Mouse (Mus musculus): ENCODE data around the gene Syt1. TPM values are rescaled to one million over a fixed set of nuclear protein-coding genes. Genes with fewer than 3 reads are reported as not detected.

Syt1 gene
- polyA plus RNA-seq, 1 experiment from 2014 or later: 1.4 TPM

DNA sequence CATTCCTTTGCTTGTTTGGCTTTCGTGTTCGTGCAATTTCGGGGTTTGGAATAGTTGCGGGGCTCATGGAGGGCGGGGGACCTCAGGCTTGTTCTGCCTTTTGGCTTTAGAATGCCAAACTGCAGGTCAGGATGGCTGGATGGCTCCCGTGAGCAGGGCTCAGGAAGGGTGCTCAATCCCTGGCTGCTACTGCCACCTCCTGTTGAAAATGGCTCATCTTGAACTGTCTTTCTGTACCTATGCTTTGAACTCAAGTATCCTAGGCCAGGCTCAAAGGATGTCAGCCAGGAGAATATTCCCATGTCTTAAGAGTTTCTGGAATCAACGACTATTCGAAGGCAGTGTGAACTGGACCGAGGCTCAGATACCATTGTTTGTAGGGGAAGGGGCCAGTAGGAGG, 473.1 kb downstream of the Syt1 start:
- H3K36me3 ChIP-seq: no peaks in the 10 kb centered on the region
- no peak overlapping the region for H3K4me2 ChIP-seq
- H3K27me3 ChIP-seq: no peaks in the 10 kb centered on the region
- no peak overlapping the region for H3K4me3 ChIP-seq (replicated peaks)
- WGBS: 68% methylated on average over 9 of the region's 9 CpGs
- no peak overlapping the region for H3K9ac ChIP-seq (replicated peaks)
- no peaks in the 10 kb centered on the region for H3K4me1 ChIP-seq (replicated peaks)
- no peak for ATAC-seq (ENCODE audit: insufficient number of reproducible peaks, insufficient read depth, low FRiP score, low TSS enrichment, low read depth)
- no peak overlapping the region for H3K27ac ChIP-seq
- H3K9me3 ChIP-seq: no peaks in the 10 kb centered on the region

- Histone ChIP-seq H3K4me2 (no peak overlapping the region), H3K4me3 (replicated peaks) (no peak overlapping the region), H3K9me3 (no peaks in the 10 kb centered on the region), H3K36me3 (no peaks in the 10 kb centered on the region), H3K4me1 (replicated peaks) (no peaks in the 10 kb centered on the region), H3K27ac (no peak overlapping the region), H3K9ac (replicated peaks) (no peak overlapping the region), H3K27me3 (no peaks in the 10 kb centered on the region)
- WGBS: 64% methylated on average over 5 of the region's 5 CpGs
- ATAC-seq (ENCODE audit: insufficient number of reproducible peaks, insufficient read depth, low FRiP score, low TSS enrichment, low read depth): no peak
Measured at GRCm38 (mm10) chr10:108535922-108536321, 474.9 kb downstream of the Syt1 start.

- Histone ChIP-seq H3K4me3 (replicated peaks) (no peak overlapping the region), H3K9me3 (no peaks in the 10 kb centered on the region), H3K4me2 (no peak overlapping the region), H3K36me3 (no peaks in the 10 kb centered on the region), H3K27me3 (no peaks in the 10 kb centered on the region), H3K4me1 (replicated peaks) (no peaks in the 10 kb centered on the region), H3K27ac (no peak overlapping the region), H3K9ac (replicated peaks) (no peak overlapping the region)
- no peak for ATAC-seq (ENCODE audit: insufficient number of reproducible peaks, insufficient read depth, low FRiP score, low TSS enrichment, low read depth)
- 83% methylated on average over 4 of the region's 4 CpGs for WGBS
Measured at GRCm38 (mm10) chr10:108534112-108534511, 476.7 kb downstream of the Syt1 start.

DNA sequence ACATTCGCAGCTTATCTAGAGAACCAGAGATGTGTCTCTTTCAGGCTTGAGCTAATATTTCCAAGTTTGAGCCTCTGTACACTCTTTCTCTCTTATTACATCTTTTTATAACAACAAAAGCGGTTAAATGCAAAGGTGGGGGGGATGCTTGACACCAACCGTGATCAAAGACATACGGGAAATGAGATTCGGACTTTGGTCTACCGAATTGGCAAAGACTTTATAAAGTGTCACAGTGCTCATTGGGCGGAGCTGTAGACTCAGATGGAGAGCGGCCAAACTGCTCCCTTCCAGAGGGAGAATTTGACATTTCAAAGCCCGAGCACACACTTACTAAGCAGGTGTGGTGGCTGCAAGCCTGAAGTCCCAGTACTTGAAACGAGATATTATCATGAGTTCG, 477.9 kb downstream of the Syt1 start:
- no peaks in the 10 kb centered on the region for H3K4me1 ChIP-seq (replicated peaks)
- ATAC-seq (ENCODE audit: insufficient number of reproducible peaks, insufficient read depth, low FRiP score, low TSS enrichment, low read depth): no peak
- WGBS: 87% methylated on average over 11 of the region's 11 CpGs
- H3K4me2 ChIP-seq: no peak overlapping the region
- H3K27me3 ChIP-seq: no peaks in the 10 kb centered on the region
- H3K9ac ChIP-seq (replicated peaks): no peak overlapping the region
- no peak overlapping the region for H3K4me3 ChIP-seq (replicated peaks)
- no peaks in the 10 kb centered on the region for H3K36me3 ChIP-seq
- no peaks in the 10 kb centered on the region for H3K9me3 ChIP-seq
- H3K27ac ChIP-seq: no peak overlapping the region

GRCm38 (mm10) chr10:108532283-108532682, 478.5 kb downstream of the Syt1 start:
- H3K4me1 ChIP-seq (replicated peaks): no peaks in the 10 kb centered on the region
- ATAC-seq (ENCODE audit: insufficient number of reproducible peaks, insufficient read depth, low FRiP score, low TSS enrichment, low read depth): no peak
- no peaks in the 10 kb centered on the region for H3K9me3 ChIP-seq
- H3K27ac ChIP-seq: no peak overlapping the region
- H3K27me3 ChIP-seq: no peaks in the 10 kb centered on the region
- H3K9ac ChIP-seq (replicated peaks): no peak overlapping the region
- WGBS: 78% methylated on average over 9 of the region's 9 CpGs
- no peaks in the 10 kb centered on the region for H3K36me3 ChIP-seq
- H3K4me3 ChIP-seq (replicated peaks): no peak overlapping the region
- H3K4me2 ChIP-seq: no peak overlapping the region

DNA sequence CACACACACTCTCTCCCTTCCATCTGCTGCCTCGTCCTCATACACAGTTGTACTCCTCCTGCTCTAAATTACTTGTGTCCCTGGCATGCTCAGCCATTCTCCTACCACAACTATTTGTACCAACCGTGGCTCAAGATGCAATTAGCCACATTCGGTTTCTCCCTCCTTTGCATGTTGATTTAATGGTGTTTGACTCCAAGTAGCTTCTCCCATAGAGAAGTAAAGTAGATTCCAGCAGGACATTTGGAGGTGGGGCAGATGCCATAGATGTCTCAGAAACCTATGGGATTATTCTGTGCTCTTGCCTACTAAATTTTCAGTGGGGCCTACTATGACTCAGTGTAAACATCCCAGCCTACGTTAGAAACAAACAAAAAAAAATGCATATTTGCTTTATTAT, 479.1 kb downstream of the Syt1 start:
- 71% methylated on average over 4 of the region's 4 CpGs for WGBS
- Histone ChIP-seq H3K9ac (replicated peaks) (no peak overlapping the region), H3K4me1 (replicated peaks) (no peaks in the 10 kb centered on the region), H3K36me3 (no peaks in the 10 kb centered on the region), H3K4me2 (no peak overlapping the region), H3K27me3 (no peaks in the 10 kb centered on the region), H3K9me3 (no peaks in the 10 kb centered on the region), H3K4me3 (replicated peaks) (no peak overlapping the region), H3K27ac (no peak overlapping the region)
- no peak for ATAC-seq (ENCODE audit: insufficient number of reproducible peaks, insufficient read depth, low FRiP score, low TSS enrichment, low read depth)

DNA sequence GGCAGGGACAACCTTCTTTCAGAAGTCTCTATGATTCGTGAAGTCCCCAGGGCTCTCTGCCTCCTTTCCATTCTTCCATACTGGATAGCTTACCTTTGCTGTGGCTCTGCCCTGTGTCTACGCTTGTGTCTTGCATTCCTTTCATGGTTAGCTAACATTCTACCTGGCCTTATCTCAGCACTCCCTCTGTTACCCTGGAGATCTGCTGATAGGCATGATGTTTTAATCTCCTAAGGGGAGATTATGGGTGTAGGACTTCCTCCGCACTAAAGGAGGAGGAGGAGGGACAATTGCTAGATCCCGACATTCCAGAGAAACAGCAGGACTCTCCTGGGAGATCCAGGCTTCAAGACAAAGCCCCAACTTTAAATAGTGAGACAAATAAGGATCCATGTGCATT, 479.7 kb downstream of the Syt1 start:
- no peak for ATAC-seq (ENCODE audit: insufficient number of reproducible peaks, insufficient read depth, low FRiP score, low TSS enrichment, low read depth)
- Histone ChIP-seq H3K9ac (replicated peaks) (no peak overlapping the region), H3K27ac (no peak overlapping the region), H3K9me3 (no peaks in the 10 kb centered on the region), H3K27me3 (no peaks in the 10 kb centered on the region), H3K36me3 (no peaks in the 10 kb centered on the region), H3K4me3 (replicated peaks) (no peak overlapping the region), H3K4me2 (no peak overlapping the region), H3K4me1 (replicated peaks) (no peaks in the 10 kb centered on the region)
- WGBS: 68% methylated on average over 4 of the region's 4 CpGs

DNA sequence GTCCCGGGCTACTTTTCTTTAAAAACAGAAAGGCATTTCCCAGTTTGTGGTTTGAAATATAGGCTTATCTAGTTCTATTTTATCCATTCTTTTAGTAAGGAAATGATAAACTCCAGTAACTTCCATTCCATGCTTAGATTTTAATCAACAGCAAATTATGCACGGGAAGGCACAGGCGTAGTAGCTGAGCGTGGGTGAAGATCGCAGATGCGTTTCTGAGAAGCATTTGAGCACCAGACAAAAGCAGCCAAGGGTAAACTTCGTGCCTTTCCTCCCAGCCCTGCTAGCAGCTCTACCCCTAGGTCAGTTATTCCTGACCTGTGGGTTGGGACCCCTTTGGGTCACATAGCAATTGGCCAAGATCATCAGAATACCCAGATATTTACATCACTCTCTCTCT, 482.4 kb downstream of the Syt1 start:
- H3K4me2 ChIP-seq: no peak overlapping the region
- H3K4me1 ChIP-seq (replicated peaks): 0 out of 2 replicates have a peak, but pooled peaks cover 3% of the 10 kb centered on the region
- H3K36me3 ChIP-seq: no peaks in the 10 kb centered on the region
- H3K27ac ChIP-seq: no peak overlapping the region
- H3K4me3 ChIP-seq (replicated peaks): no peak overlapping the region
- H3K9me3 ChIP-seq: no peaks in the 10 kb centered on the region
- no peaks in the 10 kb centered on the region for H3K27me3 ChIP-seq
- no peak for ATAC-seq (ENCODE audit: insufficient number of reproducible peaks, insufficient read depth, low FRiP score, low TSS enrichment, low read depth)
- H3K9ac ChIP-seq (replicated peaks): no peak overlapping the region
- 93% methylated on average over 7 of the region's 7 CpGs for WGBS

DNA sequence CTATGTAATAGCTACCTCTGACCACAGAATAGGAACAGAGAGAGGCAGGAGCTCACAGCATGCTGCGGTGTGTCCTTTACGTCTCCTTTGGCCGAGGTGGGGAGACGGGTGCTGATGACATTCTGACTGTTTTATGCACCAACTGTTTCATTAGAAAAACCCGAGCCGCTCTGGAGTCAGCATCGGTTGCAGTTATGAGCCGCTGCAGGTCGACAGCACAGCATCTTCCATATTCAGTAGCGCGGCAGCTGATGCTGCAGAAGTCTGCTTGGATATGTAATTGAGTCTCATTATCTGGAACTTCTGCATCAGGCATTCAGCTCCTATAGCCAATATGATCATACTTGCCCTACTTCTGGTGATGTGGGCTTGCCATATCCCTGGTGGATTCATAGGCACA, 485.3 kb downstream of the Syt1 start:
- Histone ChIP-seq H3K9ac (replicated peaks) (no peak overlapping the region), H3K4me3 (replicated peaks) (no peak overlapping the region), H3K36me3 (no peaks in the 10 kb centered on the region), H3K4me2 (no peak overlapping the region), H3K9me3 (no peaks in the 10 kb centered on the region), H3K27me3 (no peaks in the 10 kb centered on the region), H3K27ac (no peak overlapping the region), H3K4me1 (replicated peaks) (0 out of 2 replicates have a peak, but pooled peaks cover 3% of the 10 kb centered on the region)
- 90% methylated on average over 11 of the region's 11 CpGs for WGBS
- ATAC-seq (ENCODE audit: insufficient number of reproducible peaks, insufficient read depth, low FRiP score, low TSS enrichment, low read depth): no peak

- no peaks in the 10 kb centered on the region for H3K9me3 ChIP-seq
- no peaks in the 10 kb centered on the region for H3K36me3 ChIP-seq
- no peak overlapping the region for H3K27ac ChIP-seq
- no peak for ATAC-seq (ENCODE audit: insufficient number of reproducible peaks, insufficient read depth, low FRiP score, low TSS enrichment, low read depth)
- no peaks in the 10 kb centered on the region for H3K27me3 ChIP-seq
- 0 out of 2 replicates have a peak, but pooled peaks cover 3% of the 10 kb centered on the region for H3K4me1 ChIP-seq (replicated peaks)
- WGBS: 52% methylated on average over 6 of the region's 6 CpGs
- H3K4me2 ChIP-seq: no peak overlapping the region
- H3K9ac ChIP-seq (replicated peaks): no peak overlapping the region
- H3K4me3 ChIP-seq (replicated peaks): no peak overlapping the region
Measured at GRCm38 (mm10) chr10:108524306-108525029, 486.3 kb downstream of the Syt1 start.

- ATAC-seq (ENCODE audit: insufficient number of reproducible peaks, insufficient read depth, low FRiP score, low TSS enrichment, low read depth): no peak
- WGBS: 37% methylated on average over 6 of the region's 6 CpGs
- no peaks in the 10 kb centered on the region for H3K27me3 ChIP-seq
- H3K4me1 ChIP-seq (replicated peaks): peaks cover 8% of the 10 kb centered on the region
- H3K36me3 ChIP-seq: no peaks in the 10 kb centered on the region
- no peak overlapping the region for H3K4me3 ChIP-seq (replicated peaks)
- no peak overlapping the region for H3K4me2 ChIP-seq
- H3K9me3 ChIP-seq: no peaks in the 10 kb centered on the region
- H3K27ac ChIP-seq: no peak overlapping the region
- H3K9ac ChIP-seq (replicated peaks): no peak overlapping the region
Measured at GRCm38 (mm10) chr10:108519156-108519555, 491.6 kb downstream of the Syt1 start.

DNA sequence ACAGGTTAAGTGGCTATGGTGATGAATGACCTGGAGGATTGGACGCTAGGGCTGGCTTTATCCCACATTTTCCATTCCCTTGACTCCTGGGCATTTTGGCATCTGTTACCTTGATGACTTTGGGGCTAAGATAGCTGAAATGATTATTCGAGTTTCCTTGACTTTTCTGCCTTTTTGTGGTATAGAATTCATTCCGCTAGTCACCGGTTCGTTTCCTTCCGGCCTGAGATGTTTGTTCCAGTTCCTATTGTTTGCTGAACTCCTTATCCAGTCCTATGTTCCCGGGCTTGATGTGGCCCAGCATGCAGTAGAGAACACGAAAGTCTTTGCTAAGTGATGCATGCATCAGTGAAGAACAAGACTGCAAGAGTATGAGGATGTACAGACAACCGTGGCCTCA, 493.7 kb downstream of the Syt1 start:
- 87% methylated on average over 9 of the region's 9 CpGs for WGBS
- no peaks in the 10 kb centered on the region for H3K9me3 ChIP-seq
- no peak overlapping the region for H3K4me2 ChIP-seq
- ATAC-seq (ENCODE audit: insufficient number of reproducible peaks, insufficient read depth, low FRiP score, low TSS enrichment, low read depth): no peak
- no peak overlapping the region for H3K9ac ChIP-seq (replicated peaks)
- no peak overlapping the region for H3K4me3 ChIP-seq (replicated peaks)
- peaks cover 5% of the 10 kb centered on the region for H3K4me1 ChIP-seq (replicated peaks)
- H3K27me3 ChIP-seq: no peaks in the 10 kb centered on the region
- no peak overlapping the region for H3K27ac ChIP-seq
- no peaks in the 10 kb centered on the region for H3K36me3 ChIP-seq
